Mouse (Mus musculus): ENCODE measurements around the gene Rpl10. TPM values are rescaled to one million over a fixed set of nuclear protein-coding genes. Genes with fewer than 3 reads are reported as not detected.
A peak's percentile ranks its signal among the peaks of the same experiment; 100 is the strongest.

The Rpl10 gene
- 503 and 525 TPM in 2 replicates for polyA plus RNA-seq (2015; fragmentation: Nextera tagmentation; extraction: Ambion mirVana)

- peak; percentile 97 for ATAC-seq (replicated peaks)
- no peaks in the 10 kb centered on the region for H3K9me3 ChIP-seq
- H3K27ac ChIP-seq (replicated peaks), result peak within 1 kb of the TSS; percentile 95
- WGBS, result 22% methylated on average over 42 of the region's 42 CpGs
- peak within 1 kb of the TSS; percentile 61 for H3K4me3 ChIP-seq
- peak within 1 kb of the TSS; percentile 49 for H3K4me2 ChIP-seq (replicated peaks)
- peaks cover 4% of the 10 kb centered on the region; the same call in 1 of the 2 replicates for H3K36me3 ChIP-seq
- H3K4me1 ChIP-seq, result peaks cover 13% of the 10 kb centered on the region
- no peaks in the 10 kb centered on the region for H3K27me3 ChIP-seq
- peak within 1 kb of the TSS; percentile 70 for H3K9ac ChIP-seq (replicated peaks)
Observed at GRCm38 (mm10) chrX:74270062-74270901, at the start of gene Rpl10. Gene Rpl10, plus strand, starts transcription at chrX:74270812.

GRCm38 (mm10) chrX:74230038-74230437 is 40.6 kb upstream of the Rpl10 start:
- Histone ChIP-seq H3K9me3 (no peaks in the 10 kb centered on the region), H3K27ac (replicated peaks) (no peak overlapping the region), H3K4me1 (no peaks in the 10 kb centered on the region), H3K27me3 (no peaks in the 10 kb centered on the region), H3K36me3 (peaks cover 96% of the 10 kb centered on the region), H3K9ac (replicated peaks) (no peak overlapping the region), H3K4me3 (no peak overlapping the region), H3K4me2 (replicated peaks) (no peak overlapping the region)
- no peak for ATAC-seq (replicated peaks)
- WGBS, result 67% methylated on average over 1 of the region's 1 CpGs

GRCm38 (mm10) chrX:74233196-74233595 is 37.4 kb upstream of the Rpl10 start:
- no peak overlapping the region for H3K4me2 ChIP-seq (replicated peaks)
- no peak overlapping the region for H3K27ac ChIP-seq (replicated peaks)
- 94% methylated on average over 5 of the region's 5 CpGs for WGBS
- H3K4me1 ChIP-seq, result no peaks in the 10 kb centered on the region
- H3K27me3 ChIP-seq, result no peaks in the 10 kb centered on the region
- peaks cover 87% of the 10 kb centered on the region for H3K36me3 ChIP-seq
- no peak for ATAC-seq (replicated peaks)
- no peak overlapping the region for H3K4me3 ChIP-seq
- no peak overlapping the region for H3K9ac ChIP-seq (replicated peaks)
- H3K9me3 ChIP-seq, result no peaks in the 10 kb centered on the region

GRCm38 (mm10) chrX:74240332-74240731 is 30.3 kb upstream of the Rpl10 start:
- no peak overlapping the region for H3K9ac ChIP-seq (replicated peaks)
- H3K4me1 ChIP-seq, result peaks cover 16% of the 10 kb centered on the region
- H3K4me2 ChIP-seq (replicated peaks), result no peak overlapping the region
- H3K4me3 ChIP-seq, result no peak overlapping the region
- H3K36me3 ChIP-seq, result peaks cover 67% of the 10 kb centered on the region
- WGBS, result 94% methylated on average over 4 of the region's 4 CpGs
- ATAC-seq (replicated peaks), result no peak
- no peaks in the 10 kb centered on the region for H3K27me3 ChIP-seq
- no peaks in the 10 kb centered on the region for H3K9me3 ChIP-seq
- H3K27ac ChIP-seq (replicated peaks), result no peak overlapping the region

- Histone ChIP-seq H3K9ac (replicated peaks) (no peak overlapping the region), H3K27me3 (no peaks in the 10 kb centered on the region), H3K36me3 (peaks cover 45% of the 10 kb centered on the region), H3K4me3 (peak overlapping the region; percentile 62), H3K4me1 (peaks cover 16% of the 10 kb centered on the region), H3K27ac (replicated peaks) (no peak overlapping the region), H3K4me2 (replicated peaks) (peak overlapping the region; percentile 56), H3K9me3 (no peaks in the 10 kb centered on the region)
- ATAC-seq (replicated peaks), result no peak
- WGBS, result 88% methylated on average over 2 of the region's 2 CpGs
Observed at GRCm38 (mm10) chrX:74243396-74243795, 27.2 kb upstream of the Rpl10 start.

GRCm38 (mm10) chrX:74243807-74244206 is 26.8 kb upstream of the Rpl10 start:
- Histone ChIP-seq H3K36me3 (peaks cover 41% of the 10 kb centered on the region), H3K4me3 (peak overlapping the region; percentile 62), H3K4me1 (peaks cover 16% of the 10 kb centered on the region), H3K9me3 (no peaks in the 10 kb centered on the region), H3K27ac (replicated peaks) (peak overlapping the region; percentile 92; the same call in 1 of the 2 replicates), H3K27me3 (no peaks in the 10 kb centered on the region), H3K9ac (replicated peaks) (peak overlapping the region; percentile 69), H3K4me2 (replicated peaks) (peak overlapping the region; percentile 56)
- 50% methylated on average over 3 of the region's 3 CpGs for WGBS
- no peak for ATAC-seq (replicated peaks)

- H3K4me3 ChIP-seq, result peak overlapping the region; percentile 62
- 37% methylated on average over 3 of the region's 3 CpGs for WGBS
- peak; percentile 42 for ATAC-seq (replicated peaks)
- H3K9me3 ChIP-seq, result no peaks in the 10 kb centered on the region
- no peaks in the 10 kb centered on the region for H3K27me3 ChIP-seq
- H3K9ac ChIP-seq (replicated peaks), result peak overlapping the region; percentile 69
- H3K4me1 ChIP-seq, result peaks cover 16% of the 10 kb centered on the region
- H3K36me3 ChIP-seq, result peaks cover 33% of the 10 kb centered on the region
- H3K4me2 ChIP-seq (replicated peaks), result peak overlapping the region; percentile 56
- H3K27ac ChIP-seq (replicated peaks), result peak overlapping the region; percentile 92
Observed at GRCm38 (mm10) chrX:74244614-74245083, 26.0 kb upstream of the Rpl10 start.

- peak overlapping the region; percentile 92 for H3K27ac ChIP-seq (replicated peaks)
- H3K4me1 ChIP-seq, result peaks cover 16% of the 10 kb centered on the region
- peaks cover 28% of the 10 kb centered on the region for H3K36me3 ChIP-seq
- 40% methylated on average over 1 of the region's 1 CpGs for WGBS
- no peaks in the 10 kb centered on the region for H3K9me3 ChIP-seq
- peak overlapping the region; percentile 69 for H3K9ac ChIP-seq (replicated peaks)
- H3K27me3 ChIP-seq, result no peaks in the 10 kb centered on the region
- peak overlapping the region; percentile 56 for H3K4me2 ChIP-seq (replicated peaks)
- ATAC-seq (replicated peaks), result no peak
- peak overlapping the region; percentile 62 for H3K4me3 ChIP-seq
Observed at GRCm38 (mm10) chrX:74245107-74245506, 25.5 kb upstream of the Rpl10 start.

- peak overlapping the region; percentile 56 for H3K4me2 ChIP-seq (replicated peaks)
- no peaks in the 10 kb centered on the region for H3K9me3 ChIP-seq
- peak overlapping the region; percentile 69 for H3K9ac ChIP-seq (replicated peaks)
- peaks cover 16% of the 10 kb centered on the region for H3K4me1 ChIP-seq
- H3K27ac ChIP-seq (replicated peaks), result peak overlapping the region; percentile 92
- H3K27me3 ChIP-seq, result no peaks in the 10 kb centered on the region
- whole genome bisulfite sequencing, result 26% methylated on average over 21 of the region's 21 CpGs
- H3K36me3 ChIP-seq, result peaks cover 23% of the 10 kb centered on the region
- ATAC-seq (replicated peaks), result peak; percentile 46
- H3K4me3 ChIP-seq, result peak overlapping the region; percentile 62
Observed at GRCm38 (mm10) chrX:74245687-74246086, 24.9 kb upstream of the Rpl10 start.

GRCm38 (mm10) chrX:74246213-74246681 is 24.4 kb upstream of the Rpl10 start:
- peak overlapping the region; percentile 62 for H3K4me3 ChIP-seq
- peak overlapping the region; percentile 92 for H3K27ac ChIP-seq (replicated peaks)
- WGBS, result 23% methylated on average over 38 of the region's 38 CpGs
- peak overlapping the region; percentile 56 for H3K4me2 ChIP-seq (replicated peaks)
- peak overlapping the region; percentile 69 for H3K9ac ChIP-seq (replicated peaks)
- H3K9me3 ChIP-seq, result no peaks in the 10 kb centered on the region
- H3K27me3 ChIP-seq, result no peaks in the 10 kb centered on the region
- H3K36me3 ChIP-seq, result peaks cover 17% of the 10 kb centered on the region
- peaks cover 16% of the 10 kb centered on the region for H3K4me1 ChIP-seq
- peak; percentile 91 for ATAC-seq (replicated peaks)

- ATAC-seq (replicated peaks), result peak; percentile 46
- peak overlapping the region; percentile 47 for H3K9ac ChIP-seq (replicated peaks)
- H3K36me3 ChIP-seq, result peaks cover 13% of the 10 kb centered on the region
- H3K9me3 ChIP-seq, result no peaks in the 10 kb centered on the region
- H3K27me3 ChIP-seq, result no peaks in the 10 kb centered on the region
- WGBS, result 28% methylated on average over 15 of the region's 15 CpGs
- peak overlapping the region; percentile 81 for H3K27ac ChIP-seq (replicated peaks)
- peak overlapping the region; percentile 62 for H3K4me3 ChIP-seq
- H3K4me1 ChIP-seq, result peaks cover 16% of the 10 kb centered on the region
- H3K4me2 ChIP-seq (replicated peaks), result peak overlapping the region; percentile 48
Observed at GRCm38 (mm10) chrX:74246693-74247092, 23.9 kb upstream of the Rpl10 start.

GRCm38 (mm10) chrX:74248651-74249050 is 22.0 kb upstream of the Rpl10 start:
- Histone ChIP-seq H3K9ac (replicated peaks) (no peak overlapping the region), H3K9me3 (no peaks in the 10 kb centered on the region), H3K27me3 (no peaks in the 10 kb centered on the region), H3K4me2 (replicated peaks) (0 out of 2 replicates have a peak overlapping the region, but pooled peaks have one; percentile 60), H3K4me1 (peaks cover 5% of the 10 kb centered on the region), H3K27ac (replicated peaks) (no peak overlapping the region), H3K36me3 (no peaks in the 10 kb centered on the region), H3K4me3 (no peak overlapping the region)
- no peak for ATAC-seq (replicated peaks)
- 17% methylated on average over 3 of the region's 3 CpGs for WGBS
